Mouse (Mus musculus) heart, embryonic 13.5 days (tissue): Measurements from ENCODE around the gene Gnai3. TPM values are rescaled to one million over a fixed set of nuclear protein-coding genes. Genes with fewer than 3 reads are reported as not detected.
A peak's percentile ranks its signal among the peaks of the same experiment; 100 is the strongest.

Source experiments
- ATAC-seq: fragments of 200-750 bp; cut with Nextera tagmentation; 2 replicates; pipeline ENCODE4 v1.8.0; 2017; ENCODE audit warnings: moderate TSS enrichment; ENCODE audit not compliant: insufficient number of reproducible peaks, low FRiP score, low TSS enrichment; ENCODE audit errors: extremely low read depth
- H3K27ac ChIP-seq: fragments of 300-500 bp; sonication (generic); replicated peaks from 2 replicates; pipeline ENCODE4 v1.5.1; 2015; ENCODE audit warnings: moderate library complexity, mild to moderate bottlenecking, inconsistent platforms
- H3K27me3 ChIP-seq: fragments of 300-500 bp; sonication (generic); replicated peaks from 2 replicates; pipeline ENCODE4 v1.6.1; 2015; ENCODE audit warnings: mild to moderate bottlenecking, inconsistent platforms
- H3K36me3 ChIP-seq: fragments of 300-500 bp; sonication (generic); 2 replicates; pipeline ENCODE4 v1.6.1; 2015; ENCODE audit warnings: mild to moderate bottlenecking, inconsistent platforms
- H3K4me1 ChIP-seq: fragments of 300-500 bp; sonication (generic); 2 replicates; pipeline ENCODE4 v1.6.1; 2015; ENCODE audit warnings: inconsistent platforms
- H3K4me2 ChIP-seq: fragments of 300-500 bp; sonication (generic); 2 replicates; pipeline ENCODE4 v1.6.1; 2015; ENCODE audit warnings: inconsistent platforms, mild to moderate bottlenecking, moderate library complexity
- H3K4me3 ChIP-seq: fragments of 300-500 bp; sonication (generic); 2 replicates; pipeline ENCODE4 v1.5.1; 2015; ENCODE audit warnings: moderate library complexity, mild to moderate bottlenecking, inconsistent platforms
- H3K9ac ChIP-seq: fragments of 300-500 bp; sonication (generic); 2 replicates; pipeline ENCODE4 v1.6.1; 2015; ENCODE audit warnings: inconsistent platforms, mild to moderate bottlenecking, moderate library complexity
- H3K9me3 ChIP-seq: fragments of 300-500 bp; sonication (generic); 2 replicates; pipeline ENCODE4 v1.6.1; 2016; ENCODE audit warnings: inconsistent platforms
- WGBS: fragments of 180-500 bp; shearing (Covaris S2); methylation state at CpG from one replicate; pipeline ENCODE4 v1.1.7; 2015; ENCODE audit warnings: mixed read lengths; 5-methylcytosine and 5-hydroxymethylcytosine counted together
- polyA plus RNA-seq: library from polyadenylated mRNA; unstranded; fragments of >200 nt; fragmentation: Nextera tagmentation; extraction: Ambion mirVana; gene quantifications from 2 replicates; pipeline ENCODE4 v1.2.1, GENCODE M21; 2015

The Gnai3 gene
- polyA plus RNA-seq, 1 experiment from 2014 or later, result 74.7 TPM

DNA sequence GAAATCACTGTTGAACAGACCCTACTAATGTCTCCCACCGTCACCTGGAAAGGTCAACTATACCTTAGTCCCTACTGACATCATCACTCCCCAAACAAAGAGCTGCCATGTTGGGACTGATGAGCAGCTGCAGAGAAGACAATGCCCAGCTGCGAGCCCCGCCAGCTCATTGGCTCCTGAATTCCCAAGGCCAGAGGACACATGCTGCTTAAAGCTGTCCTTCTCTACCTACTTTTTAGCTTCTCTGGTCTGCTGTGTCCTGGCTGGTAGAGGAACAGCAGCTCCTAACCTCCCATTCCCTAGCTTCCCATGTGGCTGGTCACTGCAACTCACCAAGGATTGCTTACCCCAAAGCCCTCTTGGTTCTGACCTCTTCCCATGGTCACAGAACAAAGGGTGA is 6.3 kb upstream of the Gnai3 start:
- Histone ChIP-seq H3K27ac (no peak overlapping the region), H3K9ac (no peak overlapping the region), H3K4me2 (no peak overlapping the region), H3K27me3 (no peaks in the 10 kb centered on the region), H3K4me3 (no peak overlapping the region), H3K36me3 (no peaks in the 10 kb centered on the region), H3K9me3 (no peaks in the 10 kb centered on the region), H3K4me1 (peaks cover 8% of the 10 kb centered on the region)
- ATAC-seq, result no peak
- 86% methylated on average over 3 of the region's 3 CpGs for WGBS

DNA sequence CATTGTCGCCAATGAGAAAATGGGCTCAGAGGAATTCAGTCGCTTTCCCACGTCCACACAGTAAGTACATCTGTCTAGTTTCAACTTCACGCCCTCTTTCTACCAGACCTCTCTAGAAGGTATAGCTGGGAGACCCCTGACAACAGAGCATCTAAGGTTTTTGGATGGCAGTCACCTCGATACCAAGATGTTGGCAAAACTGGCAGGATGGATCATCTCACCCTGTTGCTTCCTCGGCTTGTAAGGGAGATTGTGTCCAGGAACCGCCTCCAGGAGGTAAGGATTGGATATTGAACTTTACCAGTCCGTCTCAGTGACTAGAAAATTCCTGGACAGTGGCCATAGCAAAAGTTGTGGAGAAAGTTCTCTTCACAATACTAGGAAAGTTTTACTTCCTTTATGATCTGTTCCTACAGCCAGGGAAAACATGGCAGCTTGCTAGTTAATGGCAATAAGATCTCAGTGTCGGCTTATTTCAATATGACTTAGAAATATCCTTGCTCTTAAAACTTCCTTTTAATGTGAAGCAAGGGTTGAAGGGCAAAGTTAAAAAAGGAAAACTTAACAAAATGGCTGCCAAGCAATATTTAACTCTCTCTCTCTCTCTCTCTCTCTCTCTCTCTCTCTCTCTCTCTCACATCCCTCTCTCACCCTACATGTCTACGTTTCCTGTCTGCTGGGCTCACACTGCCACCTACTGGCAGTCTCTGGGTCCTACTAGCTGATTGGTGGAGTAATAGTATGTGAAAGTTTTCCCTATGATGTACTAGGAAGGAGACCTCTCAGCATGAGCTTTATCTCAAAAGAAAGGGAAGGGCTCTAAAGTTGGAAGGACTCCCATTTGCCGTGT is 1.7 kb upstream of the Gnai3 start:
- H3K4me2 ChIP-seq, result 0 out of 2 replicates have a peak overlapping the region, but pooled peaks have one; percentile 70

GRCm38 (mm10) chr3:108146671-108147070 is 725 bp upstream of the Gnai3 start:
- H3K4me1 ChIP-seq, result peaks cover 32% of the 10 kb centered on the region
- H3K4me3 ChIP-seq, result peak overlapping the region; percentile 90
- peaks cover 6% of the 10 kb centered on the region for H3K36me3 ChIP-seq
- no peak for ATAC-seq
- H3K9me3 ChIP-seq, result no peaks in the 10 kb centered on the region
- H3K4me2 ChIP-seq, result peak overlapping the region; percentile 70
- peak overlapping the region; percentile 94 for H3K9ac ChIP-seq
- peak overlapping the region; percentile 95 for H3K27ac ChIP-seq
- 49% methylated on average over 5 of the region's 5 CpGs for WGBS
- H3K27me3 ChIP-seq, result no peaks in the 10 kb centered on the region

More for the DNA sequence above, 1.7 kb upstream of the Gnai3 start:
- peaks cover 6% of the 10 kb centered on the region for H3K36me3 ChIP-seq
- 56% methylated on average over 11 of the region's 11 CpGs for WGBS
- no peaks in the 10 kb centered on the region for H3K27me3 ChIP-seq
- H3K27ac ChIP-seq, result peak overlapping the region; percentile 34; the same call in 1 of the 2 replicates
- H3K9me3 ChIP-seq, result no peaks in the 10 kb centered on the region
- H3K9ac ChIP-seq, result no peak overlapping the region
- H3K4me3 ChIP-seq, result no peak overlapping the region
- H3K4me1 ChIP-seq, result peaks cover 32% of the 10 kb centered on the region
- no peak for ATAC-seq

DNA sequence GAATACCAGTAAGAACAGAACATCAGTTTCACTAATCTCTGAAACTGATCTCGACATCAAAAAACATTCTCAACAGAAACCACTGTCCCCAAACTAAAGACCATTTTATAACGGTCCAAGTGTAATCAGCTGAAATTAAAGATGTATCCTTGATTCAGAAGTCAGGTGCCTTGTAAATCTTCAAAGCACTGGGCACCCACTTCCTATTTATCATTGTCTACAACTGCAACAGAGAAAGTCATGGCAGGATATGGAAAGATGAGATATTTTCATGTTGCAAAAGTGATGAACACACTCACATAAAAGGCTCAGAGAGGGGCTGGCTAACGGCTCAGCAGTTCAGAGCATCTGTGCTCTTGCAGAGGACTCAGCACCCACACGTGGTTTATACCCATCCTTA is 5.2 kb downstream of the Gnai3 start:
- no peak overlapping the region for H3K4me2 ChIP-seq
- peaks cover 29% of the 10 kb centered on the region for H3K36me3 ChIP-seq
- H3K4me3 ChIP-seq, result no peak overlapping the region
- H3K9me3 ChIP-seq, result no peaks in the 10 kb centered on the region
- no peak for ATAC-seq
- no peak overlapping the region for H3K9ac ChIP-seq
- H3K4me1 ChIP-seq, result peaks cover 23% of the 10 kb centered on the region
- no peak overlapping the region for H3K27ac ChIP-seq
- WGBS, result 81% methylated on average over 4 of the region's 4 CpGs
- H3K27me3 ChIP-seq, result no peaks in the 10 kb centered on the region

GRCm38 (mm10) chr3:108139113-108139512 is 6.8 kb downstream of the Gnai3 start:
- ATAC-seq, result no peak
- H3K27ac ChIP-seq, result no peak overlapping the region
- H3K4me2 ChIP-seq, result no peak overlapping the region
- no peak overlapping the region for H3K9ac ChIP-seq
- 74% methylated on average over 1 of the region's 1 CpGs for WGBS
- peaks cover 29% of the 10 kb centered on the region for H3K36me3 ChIP-seq
- H3K4me1 ChIP-seq, result peaks cover 22% of the 10 kb centered on the region
- no peaks in the 10 kb centered on the region for H3K27me3 ChIP-seq
- H3K4me3 ChIP-seq, result no peak overlapping the region
- H3K9me3 ChIP-seq, result no peaks in the 10 kb centered on the region

GRCm38 (mm10) chr3:108134701-108135100 is 11.2 kb downstream of the Gnai3 start:
- no peak for ATAC-seq
- H3K4me1 ChIP-seq, result peaks cover 55% of the 10 kb centered on the region
- no peaks in the 10 kb centered on the region for H3K9me3 ChIP-seq
- H3K36me3 ChIP-seq, result peaks cover 12% of the 10 kb centered on the region
- no peak overlapping the region for H3K4me3 ChIP-seq
- WGBS, result 65% methylated on average over 11 of the region's 11 CpGs
- H3K4me2 ChIP-seq, result no peak overlapping the region
- no peak overlapping the region for H3K9ac ChIP-seq
- peak overlapping the region; percentile 34; the same call in 1 of the 2 replicates for H3K27ac ChIP-seq
- no peaks in the 10 kb centered on the region for H3K27me3 ChIP-seq

DNA sequence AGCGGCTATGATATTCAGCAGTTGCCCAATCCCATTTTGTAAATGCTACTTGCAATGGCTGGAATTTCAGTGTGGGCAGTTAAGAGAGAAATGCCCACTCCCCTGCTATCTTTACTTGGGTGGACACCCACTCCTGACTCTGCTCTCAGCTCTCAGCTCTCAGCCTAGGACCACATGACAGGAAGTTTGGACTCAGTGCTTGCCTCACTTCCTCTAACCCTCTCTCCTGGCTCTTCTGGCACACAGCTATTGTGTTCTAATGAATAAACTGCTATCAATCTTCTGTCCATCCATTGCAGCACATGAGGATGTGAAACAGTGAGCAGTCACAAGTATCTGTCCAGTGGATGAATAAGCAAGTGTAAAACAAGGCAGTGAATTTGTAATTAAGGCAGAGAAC is 13.5 kb downstream of the Gnai3 start:
- ATAC-seq, result no peak
- peak overlapping the region; percentile 71 for H3K27ac ChIP-seq
- peaks cover 9% of the 10 kb centered on the region for H3K36me3 ChIP-seq
- no peak overlapping the region for H3K4me3 ChIP-seq
- 0 out of 2 replicates have a peak overlapping the region, but pooled peaks have one; percentile 52 for H3K9ac ChIP-seq
- H3K4me1 ChIP-seq, result peaks cover 69% of the 10 kb centered on the region
- H3K27me3 ChIP-seq, result no peaks in the 10 kb centered on the region
- H3K4me2 ChIP-seq, result no peak overlapping the region
- 78% methylated on average over 1 of the region's 1 CpGs for WGBS
- no peaks in the 10 kb centered on the region for H3K9me3 ChIP-seq

DNA sequence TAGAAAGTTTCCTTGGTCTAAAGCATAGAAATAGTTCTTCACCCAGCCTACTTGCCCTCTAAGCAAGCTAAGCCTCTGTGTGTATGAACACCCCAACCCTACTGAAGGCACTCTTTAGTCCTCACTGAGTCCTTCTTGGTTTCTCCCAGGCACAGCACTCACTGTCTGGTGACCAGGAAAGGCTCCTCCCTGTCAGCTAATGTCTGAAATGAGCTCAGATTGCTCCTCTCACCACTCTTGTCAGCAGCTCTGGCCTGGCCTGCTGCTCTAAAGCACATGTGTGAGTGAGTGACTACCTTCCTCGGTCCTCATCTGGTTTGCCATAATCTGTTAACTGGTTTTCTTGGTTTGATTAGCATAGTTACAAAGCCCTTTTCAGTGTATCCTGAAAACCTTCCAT is 14.1 kb downstream of the Gnai3 start:
- 26% methylated on average over 1 of the region's 1 CpGs for WGBS
- peak overlapping the region; percentile 71 for H3K27ac ChIP-seq
- peak overlapping the region; percentile 52; the same call in 1 of the 2 replicates for H3K9ac ChIP-seq
- ATAC-seq, result no peak
- peaks cover 2% of the 10 kb centered on the region for H3K36me3 ChIP-seq
- no peaks in the 10 kb centered on the region for H3K9me3 ChIP-seq
- H3K4me3 ChIP-seq, result no peak overlapping the region
- H3K27me3 ChIP-seq, result no peaks in the 10 kb centered on the region
- H3K4me2 ChIP-seq, result no peak overlapping the region
- H3K4me1 ChIP-seq, result peaks cover 69% of the 10 kb centered on the region

GRCm38 (mm10) chr3:108131216-108131615 is 14.7 kb downstream of the Gnai3 start:
- 86% methylated on average over 5 of the region's 5 CpGs for WGBS
- H3K4me2 ChIP-seq, result no peak overlapping the region
- peak overlapping the region; percentile 71; the same call in 1 of the 2 replicates for H3K27ac ChIP-seq
- H3K9ac ChIP-seq, result 0 out of 2 replicates have a peak overlapping the region, but pooled peaks have one; percentile 52
- no peaks in the 10 kb centered on the region for H3K27me3 ChIP-seq
- H3K4me1 ChIP-seq, result peaks cover 68% of the 10 kb centered on the region
- no peak overlapping the region for H3K4me3 ChIP-seq
- no peaks in the 10 kb centered on the region for H3K9me3 ChIP-seq
- H3K36me3 ChIP-seq, result no peaks in the 10 kb centered on the region
- ATAC-seq, result no peak

DNA sequence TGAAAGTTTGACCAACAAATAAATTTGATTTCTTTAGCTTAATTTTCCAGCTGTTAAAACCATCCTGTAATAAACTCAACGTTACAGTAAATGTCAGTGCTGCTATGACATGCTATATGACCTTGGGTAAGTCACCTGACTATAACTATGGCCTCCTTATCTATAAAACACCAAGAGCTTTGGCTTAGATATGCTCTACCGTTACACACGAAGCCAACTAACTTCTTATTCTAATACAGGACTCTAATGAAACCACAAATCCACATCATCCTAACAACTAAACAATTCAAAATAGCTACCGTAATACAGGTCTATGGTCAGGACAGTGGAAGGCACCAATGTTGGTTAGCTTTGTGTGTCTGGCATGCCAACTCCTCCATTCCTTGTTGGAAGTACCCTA is 16.1 kb downstream of the Gnai3 start:
- Histone ChIP-seq H3K4me2 (no peak overlapping the region), H3K4me1 (peaks cover 59% of the 10 kb centered on the region), H3K4me3 (no peak overlapping the region), H3K9me3 (no peaks in the 10 kb centered on the region), H3K9ac (no peak overlapping the region), H3K27me3 (no peaks in the 10 kb centered on the region), H3K36me3 (no peaks in the 10 kb centered on the region), H3K27ac (no peak overlapping the region)
- WGBS, result 66% methylated on average over 4 of the region's 4 CpGs
- no peak for ATAC-seq

DNA sequence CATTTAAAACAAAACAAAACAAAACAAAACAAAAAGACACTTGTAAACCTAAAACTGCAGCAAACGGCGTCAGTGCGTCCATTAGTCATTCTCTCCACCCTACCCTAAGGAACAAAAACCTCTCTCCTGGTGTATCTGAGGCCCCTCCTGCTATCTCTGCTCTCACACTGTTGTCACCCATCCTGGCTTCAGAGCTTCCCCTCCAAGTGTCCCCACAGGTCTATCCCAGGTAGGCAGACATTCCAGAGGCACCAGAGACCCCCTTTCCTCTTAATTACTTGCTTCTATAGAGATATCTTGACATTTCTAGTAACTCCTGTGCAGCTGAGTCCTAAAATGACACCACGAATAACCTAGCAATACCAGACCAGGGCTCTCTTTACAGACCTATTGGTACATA is 16.6 kb downstream of the Gnai3 start:
- Histone ChIP-seq H3K4me1 (peaks cover 56% of the 10 kb centered on the region), H3K9me3 (no peaks in the 10 kb centered on the region), H3K27ac (no peak overlapping the region), H3K27me3 (no peaks in the 10 kb centered on the region), H3K4me2 (no peak overlapping the region), H3K4me3 (no peak overlapping the region), H3K9ac (no peak overlapping the region), H3K36me3 (no peaks in the 10 kb centered on the region)
- no peak for ATAC-seq
- WGBS, result 66% methylated on average over 4 of the region's 4 CpGs

GRCm38 (mm10) chr3:108128520-108128919 is 17.4 kb downstream of the Gnai3 start:
- H3K9me3 ChIP-seq, result no peaks in the 10 kb centered on the region
- peaks cover 49% of the 10 kb centered on the region for H3K4me1 ChIP-seq
- no peak overlapping the region for H3K27ac ChIP-seq
- H3K9ac ChIP-seq, result no peak overlapping the region; the same call in 1 of the 2 replicates
- no peaks in the 10 kb centered on the region for H3K27me3 ChIP-seq
- H3K36me3 ChIP-seq, result peaks cover 1% of the 10 kb centered on the region
- no peak for ATAC-seq
- no peak overlapping the region for H3K4me3 ChIP-seq
- WGBS, result 71% methylated on average over 5 of the region's 5 CpGs
- H3K4me2 ChIP-seq, result no peak overlapping the region
